Mouse (Mus musculus) neural tube, embryonic 12.5 days (tissue): ENCODE data around the gene Nbr1. TPM values are rescaled to one million over a fixed set of nuclear protein-coding genes. Genes with fewer than 3 reads are reported as not detected.
A peak's percentile ranks its signal among the peaks of the same experiment; 100 is the strongest.
"Not testable (repeated sequence)": the region's sequence is repeated elsewhere in the genome, so short reads cannot be mapped to it uniquely, and the experiment has no call there.

Experiments used
- ATAC-seq: fragments of 200-750 bp; cut with Nextera tagmentation; 2 replicates; pipeline ENCODE4 v1.8.0; 2017; ENCODE audit warnings: low read depth, mild to moderate bottlenecking, moderate TSS enrichment, moderate library complexity; ENCODE audit not compliant: low FRiP score
- H3K27ac ChIP-seq: fragments of 300-500 bp; sonication (generic); 2 replicates; pipeline ENCODE4 v1.5.1; 2016
- H3K27me3 ChIP-seq: fragments of 300-500 bp; sonication (generic); replicated peaks from 2 replicates; pipeline ENCODE4 v1.6.1; 2016; ENCODE audit warnings: mild to moderate bottlenecking
- H3K36me3 ChIP-seq: fragments of 300-500 bp; sonication (generic); 2 replicates; pipeline ENCODE4 v1.6.1; 2016; ENCODE audit warnings: mild to moderate bottlenecking
- H3K4me1 ChIP-seq: fragments of 300-500 bp; sonication (generic); 2 replicates; pipeline ENCODE4 v1.6.1; 2016
- H3K4me2 ChIP-seq: fragments of 300-500 bp; sonication (generic); replicated peaks from 2 replicates; pipeline ENCODE4 v1.6.1; 2016; ENCODE audit warnings: mild to moderate bottlenecking
- H3K4me3 ChIP-seq: fragments of 300-500 bp; sonication (generic); 2 replicates; pipeline ENCODE4 v1.5.1; 2016
- H3K9ac ChIP-seq: fragments of 300-500 bp; sonication (generic); 2 replicates; pipeline ENCODE4 v1.6.1; 2016; ENCODE audit warnings: mild to moderate bottlenecking
- H3K9me3 ChIP-seq: fragments of 300-500 bp; sonication (generic); 2 replicates; pipeline ENCODE4 v1.6.1; 2016; ENCODE audit warnings: mild to moderate bottlenecking
- WGBS: fragments of 180-500 bp; shearing (Covaris S2); methylation state at CpG from one replicate; pipeline ENCODE4 v1.1.7; 2016; 5-methylcytosine and 5-hydroxymethylcytosine counted together
- polyA plus RNA-seq: library from polyadenylated mRNA; unstranded; fragments of >200 nt; fragmentation: Nextera tagmentation; extraction: Ambion mirVana; gene quantifications from 2 replicates; pipeline ENCODE4 v1.2.1, GENCODE M21; 2016

Nbr1 gene
- polyA plus RNA-seq, 1 experiment from 2014 or later: 123 TPM

- Histone ChIP-seq H3K4me3 (no peak overlapping the region), H3K9me3 (no peaks in the 10 kb centered on the region), H3K4me2 (no peak overlapping the region), H3K27me3 (no peaks in the 10 kb centered on the region), H3K27ac (no peak overlapping the region), H3K9ac (no peak overlapping the region), H3K4me1 (peaks cover 23% of the 10 kb centered on the region), H3K36me3 (no peaks in the 10 kb centered on the region)
- no peak for ATAC-seq
- WGBS: 76% methylated on average over 4 of the region's 4 CpGs
Observed at GRCm38 (mm10) chr11:101614116-101614515, 62.2 kb downstream of the Nbr1 start.

GRCm38 (mm10) chr11:101615380-101615779 lies 63.4 kb downstream of the Nbr1 start:
- peaks cover 22% of the 10 kb centered on the region for H3K4me1 ChIP-seq
- 84% methylated on average over 6 of the region's 6 CpGs for WGBS
- H3K9ac ChIP-seq: no peak overlapping the region
- no peaks in the 10 kb centered on the region for H3K27me3 ChIP-seq
- H3K4me2 ChIP-seq: no peak overlapping the region
- no peak overlapping the region for H3K27ac ChIP-seq
- no peaks in the 10 kb centered on the region for H3K9me3 ChIP-seq
- ATAC-seq: no peak
- H3K4me3 ChIP-seq: no peak overlapping the region
- no peaks in the 10 kb centered on the region for H3K36me3 ChIP-seq

- no peak for ATAC-seq
- Histone ChIP-seq H3K9me3 (no peaks in the 10 kb centered on the region), H3K4me2 (no peak overlapping the region), H3K9ac (no peak overlapping the region), H3K36me3 (no peaks in the 10 kb centered on the region), H3K27me3 (no peaks in the 10 kb centered on the region), H3K4me3 (no peak overlapping the region), H3K27ac (no peak overlapping the region), H3K4me1 (peaks cover 20% of the 10 kb centered on the region)
- 93% methylated on average over 8 of the region's 8 CpGs for WGBS
Observed at GRCm38 (mm10) chr11:101616104-101616503, 64.2 kb downstream of the Nbr1 start.

DNA sequence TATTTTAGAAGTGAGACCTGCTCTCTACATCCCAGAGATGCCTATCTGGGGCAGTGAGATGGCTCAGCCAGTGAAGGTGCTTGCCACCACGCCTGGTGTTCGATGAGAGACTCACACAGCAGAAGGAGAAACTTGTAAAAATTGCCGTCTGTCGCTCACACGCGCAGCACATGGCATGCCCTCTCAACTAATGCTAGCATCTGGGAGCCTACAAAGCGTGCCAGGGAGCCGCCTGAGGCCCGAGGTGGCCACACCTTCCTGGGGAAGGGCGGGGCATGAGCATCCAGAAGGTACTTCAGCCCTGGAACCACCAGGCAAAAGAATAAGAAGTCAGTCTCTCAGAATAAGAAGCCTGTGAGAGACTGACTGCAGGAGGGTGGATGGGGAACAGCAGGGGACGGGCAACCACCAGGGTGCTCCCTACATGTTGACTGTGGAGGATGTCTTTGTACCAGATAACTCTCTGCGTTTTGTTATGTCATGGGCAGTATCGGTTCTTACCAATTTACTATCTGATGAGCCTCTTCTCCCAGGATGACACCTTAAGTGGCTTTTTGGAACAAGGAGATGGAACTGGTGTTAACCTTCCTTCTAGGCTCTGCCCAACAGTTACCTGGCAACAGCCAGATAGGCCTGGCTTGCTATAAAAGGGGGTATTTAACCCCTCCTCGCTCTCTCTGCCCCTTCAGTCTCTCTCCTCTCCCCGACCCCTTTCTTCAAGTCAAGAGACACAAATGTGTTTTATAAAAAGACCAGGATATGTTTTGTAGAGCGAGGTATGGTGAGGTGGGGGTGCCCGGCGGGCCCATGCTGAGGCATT lies 65.2 kb downstream of the Nbr1 start:
- H3K9ac ChIP-seq: no peak overlapping the region
- H3K4me3 ChIP-seq: no peak overlapping the region
- H3K27me3 ChIP-seq: no peaks in the 10 kb centered on the region
- 0 out of 2 replicates have a peak, but pooled peaks have one; percentile 29 for ATAC-seq
- H3K4me1 ChIP-seq: peaks cover 20% of the 10 kb centered on the region
- peak overlapping the region; percentile 45 for H3K4me2 ChIP-seq
- H3K27ac ChIP-seq: no peak overlapping the region
- WGBS: 22% methylated on average over 18 of the region's 18 CpGs
- H3K9me3 ChIP-seq: no peaks in the 10 kb centered on the region
- H3K36me3 ChIP-seq: no peaks in the 10 kb centered on the region

DNA sequence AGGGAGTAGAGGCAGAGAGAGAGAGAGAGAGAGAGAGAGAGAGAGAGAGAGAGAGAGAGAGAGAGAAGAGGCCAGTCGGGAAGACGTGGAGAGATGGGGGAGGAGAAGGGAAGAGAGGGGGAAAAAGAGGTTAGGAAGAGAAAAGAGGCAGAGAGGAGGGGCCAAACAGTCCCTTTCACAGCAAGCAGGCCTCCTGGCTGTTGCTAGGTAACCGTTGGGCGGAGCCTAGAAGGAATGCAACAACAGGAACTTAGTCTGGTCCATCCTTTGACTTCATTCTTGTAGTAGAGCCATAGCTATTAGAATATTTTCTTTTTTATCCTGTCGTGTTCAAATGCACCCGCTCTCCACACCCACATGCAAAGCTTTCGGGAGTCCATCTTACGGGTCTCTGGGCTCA lies 65.9 kb downstream of the Nbr1 start:
- WGBS: 8% methylated on average over 8 of the region's 8 CpGs
- no peak overlapping the region for H3K4me3 ChIP-seq

GRCm38 (mm10) chr11:101618596-101618995 lies 66.6 kb downstream of the Nbr1 start:
- no peak overlapping the region for H3K9ac ChIP-seq
- no peaks in the 10 kb centered on the region for H3K36me3 ChIP-seq
- peak overlapping the region; percentile 45; the same call in 1 of the 2 replicates for H3K4me2 ChIP-seq
- no peaks in the 10 kb centered on the region for H3K9me3 ChIP-seq
- WGBS: 74% methylated on average over 3 of the region's 3 CpGs
- no peak for ATAC-seq
- H3K4me3 ChIP-seq: no peak overlapping the region
- H3K27me3 ChIP-seq: no peaks in the 10 kb centered on the region
- no peak overlapping the region for H3K27ac ChIP-seq
- peaks cover 20% of the 10 kb centered on the region for H3K4me1 ChIP-seq

More for the DNA sequence above, 65.9 kb downstream of the Nbr1 start:
- Histone ChIP-seq H3K36me3 (no peaks in the 10 kb centered on the region), H3K9me3 (no peaks in the 10 kb centered on the region), H3K9ac (no peak overlapping the region), H3K27ac (no peak overlapping the region), H3K27me3 (no peaks in the 10 kb centered on the region), H3K4me2 (peak overlapping the region; percentile 45), H3K4me1 (peaks cover 20% of the 10 kb centered on the region)
- ATAC-seq: 0 out of 2 replicates have a peak, but pooled peaks have one; percentile 65

DNA sequence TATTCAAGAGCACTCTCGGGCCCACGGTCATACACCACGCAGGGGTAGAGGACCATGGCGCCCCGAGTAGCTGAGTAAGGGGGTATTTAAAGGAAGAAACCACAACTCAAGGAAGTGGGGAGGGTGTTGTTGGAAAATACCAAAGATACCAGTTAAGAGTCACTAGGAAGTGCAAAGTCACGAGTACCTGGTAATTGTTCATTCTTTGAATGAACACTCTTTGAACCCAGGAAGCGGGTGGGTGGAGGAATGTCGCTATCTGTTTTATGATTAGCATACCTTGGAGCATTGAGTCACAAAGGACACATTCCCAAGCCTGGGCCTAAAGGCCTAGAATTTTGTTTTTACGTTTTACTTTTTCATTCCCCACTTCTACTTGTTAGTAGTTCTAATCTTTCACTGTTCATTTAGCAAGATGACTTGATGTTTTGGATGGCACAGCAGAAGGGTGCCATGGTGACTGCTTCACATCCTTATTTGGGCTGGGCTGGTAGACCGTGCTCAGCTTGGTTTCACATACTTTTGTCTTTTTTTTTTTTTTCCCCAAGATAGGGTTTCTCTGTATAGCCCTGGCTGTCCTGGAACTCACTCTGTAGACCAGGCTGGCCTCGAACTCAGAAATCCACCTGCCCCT lies 68.2 kb downstream of the Nbr1 start:
- not testable (repeated sequence) for H3K27ac ChIP-seq, H3K36me3 ChIP-seq, H3K4me2 ChIP-seq, H3K9me3 ChIP-seq, H3K27me3 ChIP-seq, H3K4me3 ChIP-seq, H3K9ac ChIP-seq, ATAC-seq
- 91% methylated on average over 11 of the region's 11 CpGs for WGBS
- H3K4me1 ChIP-seq: peaks cover 20% of the 10 kb centered on the region

DNA sequence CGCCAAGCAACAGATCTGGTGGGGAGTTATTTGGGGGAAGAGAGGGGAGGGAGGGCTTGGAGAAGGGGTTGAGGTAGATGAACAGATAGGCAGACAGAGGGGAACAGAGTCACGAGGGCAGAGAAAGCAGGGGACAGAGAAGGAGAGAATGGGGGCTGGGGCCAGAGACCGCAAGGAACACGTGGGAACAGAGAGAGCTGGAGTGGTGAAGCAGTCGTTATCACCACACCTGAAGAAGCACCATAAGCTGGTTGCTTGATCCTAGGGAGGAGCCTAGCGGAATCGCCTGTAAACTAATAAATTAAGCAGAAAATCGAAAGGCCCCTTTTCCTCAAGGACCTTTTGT lies 74.7 kb downstream of the Nbr1 start:
- no peaks in the 10 kb centered on the region for H3K36me3 ChIP-seq
- H3K9me3 ChIP-seq: no peaks in the 10 kb centered on the region
- peak overlapping the region; percentile 27 for H3K4me3 ChIP-seq
- no peaks in the 10 kb centered on the region for H3K27me3 ChIP-seq
- ATAC-seq: peak; percentile 49
- 8% methylated on average over 8 of the region's 8 CpGs for WGBS
- H3K9ac ChIP-seq: peak overlapping the region; percentile 44
- peak overlapping the region; percentile 73 for H3K4me2 ChIP-seq
- H3K4me1 ChIP-seq: no peaks in the 10 kb centered on the region; the same call in 1 of the 2 replicates
- H3K27ac ChIP-seq: no peak overlapping the region

DNA sequence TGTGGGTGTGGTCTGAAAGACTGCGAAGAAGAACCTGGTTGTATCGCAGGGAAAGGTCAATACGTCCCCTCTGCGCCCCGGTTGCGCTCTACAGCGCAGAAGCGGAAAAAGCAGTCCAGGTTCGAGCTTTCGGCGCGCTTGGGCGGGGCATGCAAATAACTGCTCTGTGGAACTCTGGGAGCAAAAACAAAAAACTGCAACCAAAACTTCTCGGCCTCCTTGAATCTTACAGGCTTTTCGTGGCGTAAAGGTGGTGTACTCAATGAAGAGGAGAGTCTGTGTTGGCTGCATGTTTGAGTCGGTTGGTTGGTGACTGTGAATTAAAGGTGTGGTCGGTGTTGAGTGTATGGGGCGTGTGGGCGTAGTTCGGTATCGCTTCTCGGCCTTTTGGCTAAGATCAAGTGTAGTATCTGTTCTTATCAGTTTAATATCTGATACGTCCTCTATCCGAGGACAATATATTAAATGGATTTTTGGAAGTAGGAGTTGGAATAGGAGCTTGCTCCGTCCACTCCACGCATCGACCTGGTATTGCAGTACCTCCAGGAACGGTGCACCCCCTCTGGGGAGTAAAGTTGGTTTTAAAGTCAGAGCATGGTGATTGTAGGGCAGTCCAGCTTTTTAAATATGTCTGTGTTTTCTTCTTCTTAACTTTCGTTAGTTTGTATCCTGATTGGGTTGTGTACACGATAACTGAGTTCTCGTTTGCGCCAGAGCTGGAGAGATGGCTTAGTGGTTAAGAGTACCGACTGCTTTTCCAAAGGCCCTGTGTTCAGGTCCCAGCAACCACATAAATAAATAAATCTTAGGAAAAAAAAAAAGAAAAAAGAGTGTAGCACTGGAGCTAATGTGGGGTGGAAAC lies 75.3 kb downstream of the Nbr1 start, which contains the start of gene Rdm1:
Gene Rdm1 (plus strand): TSS at position 201 of the 862 bp plus-strand sequence.
- Histone ChIP-seq H3K4me2 (peak within 1 kb of the TSS; percentile 73), H3K4me1 (no peaks in the 10 kb centered on the region; the same call in 1 of the 2 replicates), H3K36me3 (no peaks in the 10 kb centered on the region), H3K27ac (peak within 1 kb of the TSS; percentile 87), H3K27me3 (no peaks in the 10 kb centered on the region), H3K9me3 (no peaks in the 10 kb centered on the region), H3K4me3 (peak within 1 kb of the TSS; percentile 51), H3K9ac (peak within 1 kb of the TSS; percentile 59)
- peak; percentile 73 for ATAC-seq
- WGBS: under 1% methylated on average over 34 of the region's 34 CpGs

GRCm38 (mm10) chr11:101627857-101628559 lies 76.1 kb downstream of the Nbr1 start:
- ATAC-seq: peak; percentile 51
- no peaks in the 10 kb centered on the region for H3K27me3 ChIP-seq
- WGBS: under 1% methylated on average over 33 of the region's 33 CpGs
- H3K9ac ChIP-seq: peak overlapping the region; percentile 59
- peak overlapping the region; percentile 73 for H3K4me2 ChIP-seq
- H3K27ac ChIP-seq: peak overlapping the region; percentile 71
- H3K36me3 ChIP-seq: no peaks in the 10 kb centered on the region
- peak overlapping the region; percentile 51 for H3K4me3 ChIP-seq
- H3K4me1 ChIP-seq: no peaks in the 10 kb centered on the region; the same call in 1 of the 2 replicates
- no peaks in the 10 kb centered on the region for H3K9me3 ChIP-seq

DNA sequence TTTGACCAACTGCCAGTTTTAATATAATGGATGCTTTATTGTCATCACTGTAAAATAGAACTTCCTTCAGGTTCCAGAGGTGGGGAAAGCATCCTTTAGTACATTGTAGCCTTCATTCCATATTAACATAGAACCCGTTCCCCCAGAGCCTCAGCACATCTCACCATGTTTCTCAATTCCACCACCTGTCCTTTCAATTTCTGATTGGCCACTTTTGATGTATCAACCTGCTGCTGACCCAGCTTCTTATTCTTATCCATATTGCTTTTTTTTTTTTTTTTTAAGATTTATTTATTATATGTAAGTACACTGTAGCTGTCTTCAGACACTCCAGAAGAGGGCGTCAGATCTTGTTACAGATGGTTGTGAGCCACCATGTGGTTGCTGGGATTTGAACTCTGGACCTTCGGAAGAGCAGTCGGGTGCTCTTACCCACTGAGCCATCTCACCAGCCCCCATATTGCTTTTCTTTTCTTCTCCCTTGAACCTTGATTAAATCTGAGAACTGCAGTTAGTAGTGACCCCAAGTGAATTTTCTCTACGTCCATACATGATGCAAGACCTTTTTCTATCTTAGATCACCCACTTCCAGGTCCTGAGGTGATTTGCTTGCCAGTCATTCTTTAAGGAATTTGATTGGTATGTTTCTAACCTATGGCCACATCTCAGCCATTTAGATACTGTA lies 76.9 kb downstream of the Nbr1 start:
- not testable (repeated sequence) for H3K9me3 ChIP-seq, H3K4me1 ChIP-seq, ATAC-seq, H3K27ac ChIP-seq, H3K9ac ChIP-seq, H3K27me3 ChIP-seq, H3K36me3 ChIP-seq, H3K4me3 ChIP-seq
- 73% methylated on average over 5 of the region's 5 CpGs for WGBS
- H3K4me2 ChIP-seq: peak overlapping the region; percentile 73
